Mouse (Mus musculus) gastrocnemius, postnatal 4 days (tissue): Measurements from ENCODE around the gene Wdr90. TPM values are rescaled to one million over a fixed set of nuclear protein-coding genes. Genes with fewer than 3 reads are reported as not detected.
A peak's percentile ranks its signal among the peaks of the same experiment; 100 is the strongest.

Source experiments
- DNase-seq, 2 experiments: peaks; one replicate each; pipeline ENCODE4 v3.0.0; 2021 to 2022; ENCODE audit warnings: low spot score in 2 of 2, mixed read lengths in 2 of 2
- total RNA-seq, 2 experiments: library from RNA; stranded (reverse); gene quantifications; 2 replicates each; pipeline ENCODE4 v1.2.3; 2021

The Wdr90 gene
- total RNA-seq, 2 experiments from 2014 or later, result 11.7 to 12.0 TPM

GRCm38 (mm10) chr17:25861704-25862612, 657 bp upstream of the Wdr90 start:
- DNase-seq, result no peak

GRCm38 (mm10) chr17:25860229-25860628, 1.1 kb downstream of the Wdr90 start:
- DNase-seq, result no peak

GRCm38 (mm10) chr17:25844396-25844901, 16.9 kb downstream of the Wdr90 start, which contains the start of gene Rhot2:
Gene Rhot2 (minus strand): TSS chr17:25844851.
- DNase-seq, result peak; percentile 88 to 95

GRCm38 (mm10) chr17:25843636-25844395, 17.5 kb downstream of the Wdr90 start:
- no peak for DNase-seq

GRCm38 (mm10) chr17:25843122-25843521, 18.2 kb downstream of the Wdr90 start:
- no peak for DNase-seq

- DNase-seq, result no peak
These were observed 18.8 kb downstream of the Wdr90 start for GRCm38 (mm10) chr17:25842509-25842908.

DNA sequence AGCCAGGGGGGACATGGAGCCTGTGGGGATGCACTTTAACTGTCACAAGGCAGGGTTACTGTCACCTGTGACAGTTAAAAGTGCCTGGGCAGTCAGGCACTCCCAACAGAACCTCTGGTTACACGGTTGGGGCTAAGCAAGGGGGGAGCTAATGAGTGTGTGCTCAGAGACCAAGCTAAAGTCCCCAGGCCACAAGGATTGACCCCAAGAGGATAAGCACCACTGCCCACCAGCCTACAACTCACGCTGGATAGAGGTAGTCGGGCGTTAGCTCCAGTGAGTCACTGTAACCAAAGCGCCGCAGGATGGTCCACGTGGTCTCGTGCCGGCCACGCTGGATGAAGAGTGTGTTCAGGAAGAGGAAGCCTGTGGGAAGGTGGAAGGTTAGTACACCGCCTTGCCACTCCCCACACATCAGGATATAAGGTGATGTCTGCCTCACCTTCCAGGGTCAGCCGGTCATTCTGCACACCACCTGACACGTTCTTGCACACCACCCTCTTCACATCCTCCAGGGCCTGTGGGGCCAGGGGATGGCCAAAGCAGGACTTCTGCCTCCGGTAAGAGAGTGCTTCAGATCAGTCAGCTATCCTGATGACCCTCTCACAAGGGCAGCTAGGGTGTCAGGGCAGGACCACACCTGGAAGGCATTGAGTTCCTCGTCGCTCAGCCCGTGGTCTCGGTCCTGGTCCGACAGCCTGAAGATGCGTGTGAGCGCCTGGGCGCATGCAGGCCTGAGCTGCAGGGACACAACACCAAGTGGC, 20.0 kb downstream of the Wdr90 start, which contains the start of gene Gm20683:
TSS of gene Gm20683 (minus strand) at position 647 of the 764 bp plus-strand sequence.
- no peak for DNase-seq

GRCm38 (mm10) chr17:25840519-25840918, 20.8 kb downstream of the Wdr90 start:
- no peak for DNase-seq

- no peak for DNase-seq
These were observed 21.7 kb downstream of the Wdr90 start for GRCm38 (mm10) chr17:25839455-25840235.

DNA sequence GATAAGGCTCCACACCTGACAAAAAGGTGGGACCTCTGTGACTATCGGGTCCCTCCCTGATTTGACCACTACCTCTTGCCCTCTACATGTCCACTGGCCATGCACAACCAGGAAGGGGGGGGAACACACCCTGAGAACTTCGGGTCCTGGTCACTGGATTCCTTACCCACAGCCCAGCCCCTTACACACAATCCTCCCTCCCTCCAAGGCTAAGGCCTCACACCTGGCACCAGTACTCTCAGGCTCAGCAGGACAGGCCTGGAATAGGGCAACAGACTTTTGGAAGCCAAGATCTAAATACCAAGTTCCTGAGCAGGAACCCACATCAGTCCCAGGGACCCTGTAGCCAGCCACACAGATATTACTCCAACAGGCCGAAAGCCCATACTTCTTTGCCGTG, 22.4 kb downstream of the Wdr90 start:
- no peak for DNase-seq

DNA sequence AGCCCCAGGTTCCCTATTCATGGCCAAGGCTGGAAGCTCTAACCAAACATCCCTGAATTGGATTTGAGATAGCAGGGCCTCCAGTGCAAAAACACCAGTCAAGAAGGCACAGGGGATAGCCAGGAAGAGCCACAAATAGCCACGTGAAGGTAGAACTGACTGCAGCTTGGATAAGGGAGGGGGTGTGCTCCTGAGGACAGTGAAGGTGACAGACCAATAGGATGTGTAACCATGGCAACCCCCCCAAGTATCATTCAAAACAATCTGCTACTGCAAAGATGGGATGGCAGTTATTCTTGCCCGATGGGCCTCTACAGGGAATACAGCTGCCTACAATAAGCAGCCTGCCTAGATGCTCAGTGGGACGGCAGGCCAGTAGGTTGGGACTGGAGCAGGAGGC, 23.8 kb downstream of the Wdr90 start:
- DNase-seq, result no peak

- DNase-seq, result peak in 1 of 2 experiments; percentile 70
These were observed 24.3 kb downstream of the Wdr90 start, which contains the start of gene Rhbdl1 for GRCm38 (mm10) chr17:25837076-25837410. Gene Rhbdl1 (minus strand): TSS chr17:25837295.

GRCm38 (mm10) chr17:25836397-25837075, 24.8 kb downstream of the Wdr90 start:
- DNase-seq, result peak in 1 of 2 experiments; percentile 47

GRCm38 (mm10) chr17:25835816-25836215, 25.5 kb downstream of the Wdr90 start:
- DNase-seq, result no peak

DNA sequence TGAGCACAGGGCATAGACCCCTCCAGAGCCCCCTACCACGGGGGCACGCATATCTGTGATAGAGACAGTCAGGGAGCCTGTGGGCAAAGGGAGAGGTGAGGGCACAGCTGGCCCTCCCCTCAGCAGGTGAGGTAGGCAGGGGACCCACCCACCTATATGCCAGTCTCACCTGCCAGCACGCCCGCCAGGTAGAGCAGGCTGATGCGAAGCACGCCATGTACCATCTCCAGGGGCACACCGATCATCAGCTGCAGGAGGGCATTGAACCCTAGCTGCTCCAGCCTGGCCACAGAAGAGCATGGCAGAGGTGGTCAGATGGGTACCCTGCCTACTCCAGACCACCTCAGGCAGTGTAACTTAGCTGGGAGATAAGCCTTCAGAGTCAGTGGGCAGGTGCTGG, 26.0 kb downstream of the Wdr90 start:
- no peak for DNase-seq

DNA sequence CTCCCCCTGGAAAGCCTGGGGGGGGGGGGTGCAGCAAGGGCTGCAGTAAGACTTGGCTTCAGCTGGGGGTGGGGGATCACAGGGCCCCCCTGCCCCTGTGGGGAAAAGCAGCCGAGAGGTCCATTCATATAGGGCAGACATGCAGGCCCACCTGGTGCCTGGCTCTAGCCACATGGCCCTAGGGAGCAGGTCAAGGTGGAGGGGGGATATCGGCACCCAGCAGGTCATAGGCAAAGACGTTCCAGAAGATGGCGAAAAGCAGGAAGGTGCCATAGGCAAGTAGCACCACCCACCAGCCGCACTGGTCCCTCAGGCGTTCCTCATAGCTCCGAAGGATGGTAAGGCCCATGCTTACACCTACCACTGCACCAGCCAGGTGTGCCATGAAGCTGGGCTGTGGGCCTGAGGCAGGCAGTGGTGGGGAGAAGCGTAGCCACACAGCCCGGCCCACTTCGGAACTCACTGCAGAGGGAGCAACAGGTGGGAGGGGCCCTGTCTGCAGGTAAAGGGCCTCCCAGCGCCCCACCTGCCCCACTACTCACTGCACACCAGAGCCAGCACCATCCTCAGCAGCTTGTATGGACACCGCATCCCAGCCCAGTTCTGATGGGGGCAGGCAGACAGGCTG, 26.6 kb downstream of the Wdr90 start:
- no peak for DNase-seq

GRCm38 (mm10) chr17:25833961-25834594, 27.2 kb downstream of the Wdr90 start:
- DNase-seq, result no peak

- peak; percentile 82 to 91 for DNase-seq
These were observed 28.0 kb downstream of the Wdr90 start, which contains the start of gene Stub1 for GRCm38 (mm10) chr17:25833291-25833663. Gene Stub1 (minus strand): TSS chr17:25833404.
